Mouse (Mus musculus) limb, embryonic 14.5 days (tissue): ENCODE results near the gene Rbbp4. TPM values are rescaled to one million over a fixed set of nuclear protein-coding genes. Genes with fewer than 3 reads are reported as not detected.

Experiments
- ATAC-seq: fragments of 200-750 bp; cut with Nextera tagmentation; 2 replicates; pipeline ENCODE4 v1.8.0; 2017; ENCODE audit warnings: low read depth, moderate number of reproducible peaks, moderate TSS enrichment; ENCODE audit not compliant: low FRiP score
- DNase-seq: peaks from one replicate; pipeline ENCODE4 v3.0.0-alpha.2; 2015; ENCODE audit warnings: low spot score
- H3K27ac ChIP-seq: fragments of 300-500 bp; sonication (generic); replicated peaks from 2 replicates; pipeline ENCODE4 v1.5.1; 2014; ENCODE audit warnings: low read depth, mild to moderate bottlenecking, low read length, moderate library complexity, mixed read lengths
- H3K27me3 ChIP-seq: fragments of 300-500 bp; sonication (generic); 2 replicates; pipeline ENCODE4 v1.6.1; 2014; ENCODE audit warnings: low read length, mixed read lengths; ENCODE audit not compliant: control insufficient read depth, insufficient read depth
- H3K36me3 ChIP-seq: fragments of 300-500 bp; sonication (generic); 2 replicates; pipeline ENCODE4 v1.6.1; 2014; ENCODE audit warnings: mild to moderate bottlenecking, low read length, moderate library complexity, mixed read lengths; ENCODE audit not compliant: control insufficient read depth, insufficient read depth
- H3K4me1 ChIP-seq: fragments of 300-500 bp; sonication (generic); 2 replicates; pipeline ENCODE4 v1.6.1; 2014; ENCODE audit warnings: antibody characterized with exemption, low read length, mixed read lengths; ENCODE audit not compliant: control insufficient read depth, insufficient read depth
- H3K4me2 ChIP-seq: fragments of 300-500 bp; sonication (generic); replicated peaks from 2 replicates; pipeline ENCODE4 v1.6.1; 2014; ENCODE audit warnings: low read depth, mild to moderate bottlenecking, low read length, moderate library complexity; ENCODE audit not compliant: severe bottlenecking
- H3K4me3 ChIP-seq: fragments of 300-500 bp; sonication (generic); replicated peaks from 2 replicates; pipeline ENCODE4 v1.5.1; 2014; ENCODE audit warnings: low read length
- H3K9ac ChIP-seq: fragments of 300-500 bp; sonication (generic); 2 replicates; pipeline ENCODE4 v1.6.1; 2014; ENCODE audit warnings: mild to moderate bottlenecking, low read depth, low read length, moderate library complexity; ENCODE audit not compliant: severe bottlenecking
- H3K9me3 ChIP-seq: fragments of 300-500 bp; sonication (generic); 2 replicates; pipeline ENCODE4 v1.6.1; 2016; ENCODE audit warnings: low read length; ENCODE audit not compliant: control insufficient read depth
- POLR2A ChIP-seq: fragments of 200-500 bp; IDR thresholded peaks from 2 replicates; pipeline ENCODE4 v1.8.0; 2012; ENCODE audit warnings: inconsistent platforms, mild to moderate bottlenecking, moderate library complexity, borderline replicate concordance; ENCODE audit not compliant: insufficient read depth, insufficient read length; ENCODE audit errors: extremely low read depth
- WGBS: fragments of 180-500 bp; shearing (Covaris S2); extraction: QIAGEN DNeasy Blood & Tissue Kit; methylation state at CpG from one replicate; pipeline ENCODE4 v1.1.7; 2014; 5-methylcytosine and 5-hydroxymethylcytosine counted together
- microRNA-seq: library from miRNA; unstranded; fragments of <30 nt; microRNA quantifications from one replicate; pipeline ENCODE4, GENCODE M21; 2016
- polyA plus RNA-seq, 2 experiments: library from polyadenylated mRNA; depleted of rRNA in 1 of 2; stranded (reverse) in 1 of 2; unstranded in 1 of 2; fragments of >200 nt; fragmentation: Nextera tagmentation in 1 of 2; extraction: Ambion mirVana in 1 of 2; gene quantifications; 2 replicates each; pipeline versions ENCODE4 v1.2.1 to v1.2.3; 2012 to 2014

Gene Rbbp4
- polyA plus RNA-seq, 2 experiments, result 128 to 331 TPM

- no peak for ATAC-seq
- H3K27me3 ChIP-seq, result no peaks in the 10 kb centered on the region
- H3K9me3 ChIP-seq, result no peaks in the 10 kb centered on the region
- no peak for TF ChIP-seq POLR2A
- DNase-seq, result no peak
- H3K4me3 ChIP-seq, result no peak overlapping the region
- H3K36me3 ChIP-seq, result no peaks in the 10 kb centered on the region
- H3K27ac ChIP-seq, result no peak overlapping the region
- H3K9ac ChIP-seq, result no peak overlapping the region
- H3K4me1 ChIP-seq, result peaks cover 11% of the 10 kb centered on the region
- no peak overlapping the region for H3K4me2 ChIP-seq
- WGBS, result 17% methylated on average over 6 of the region's 6 CpGs
These were observed 74.5 kb downstream of the Rbbp4 start for GRCm38 (mm10) chr4:129260678-129261077.

- ATAC-seq, result no peak
- no peak overlapping the region for H3K27ac ChIP-seq
- no peaks in the 10 kb centered on the region for H3K27me3 ChIP-seq
- H3K4me2 ChIP-seq, result no peak overlapping the region
- H3K9ac ChIP-seq, result 0 out of 2 replicates have a peak overlapping the region, but pooled peaks have one; percentile 2
- no peak for TF ChIP-seq POLR2A
- H3K4me1 ChIP-seq, result peaks cover 11% of the 10 kb centered on the region
- 80% methylated on average over 4 of the region's 4 CpGs for WGBS
- no peaks in the 10 kb centered on the region for H3K36me3 ChIP-seq
- H3K9me3 ChIP-seq, result no peaks in the 10 kb centered on the region
- no peak for DNase-seq
- H3K4me3 ChIP-seq, result no peak overlapping the region
These were observed 76.1 kb downstream of the Rbbp4 start for GRCm38 (mm10) chr4:129259101-129259500.

Small RNA genes within 50 kb of the gene (microRNA-seq; reads per million reads assigned to microRNA genes)
- gene Gm22994, result not detected

Other genes starting within 250 kb of the Rbbp4 start
- gene Tmem54, start 229.8 kb downstream of the Rbbp4 start, polyA plus RNA-seq (2012; rRNA removed), result 8.8 and 9.9 TPM in 2 replicates
- 11.1 and 13.3 TPM in 2 replicates for gene Tmem54, start 229.8 kb downstream of the Rbbp4 start, polyA plus RNA-seq (2014; fragmentation: Nextera tagmentation; extraction: Ambion mirVana)
- 2.1 and 2.4 TPM in 2 replicates for gene Hpca, start 213.3 kb downstream of the Rbbp4 start, polyA plus RNA-seq (2012; rRNA removed)
- 0.39 and 0.94 TPM in 2 replicates for gene Hpca, start 213.3 kb downstream of the Rbbp4 start, polyA plus RNA-seq (2014; fragmentation: Nextera tagmentation; extraction: Ambion mirVana)
- gene Fndc5, start 198.4 kb downstream of the Rbbp4 start, polyA plus RNA-seq (2012; rRNA removed), result 32.8 and 32.9 TPM in 2 replicates
- 25.2 and 31.0 TPM in 2 replicates for gene Fndc5, start 198.4 kb downstream of the Rbbp4 start, polyA plus RNA-seq (2014; fragmentation: Nextera tagmentation; extraction: Ambion mirVana)
- gene S100pbp, start 145.6 kb downstream of the Rbbp4 start, polyA plus RNA-seq (2012; rRNA removed), result 59.9 and 67.7 TPM in 2 replicates
- gene S100pbp, start 145.6 kb downstream of the Rbbp4 start, polyA plus RNA-seq (2014; fragmentation: Nextera tagmentation; extraction: Ambion mirVana), result 14.9 and 19.9 TPM in 2 replicates
- 37.7 and 50.3 TPM in 2 replicates for gene Yars, start 145.6 kb downstream of the Rbbp4 start, polyA plus RNA-seq (2012; rRNA removed)
- gene Yars, start 145.6 kb downstream of the Rbbp4 start, polyA plus RNA-seq (2014; fragmentation: Nextera tagmentation; extraction: Ambion mirVana), result 78.7 and 79.5 TPM in 2 replicates
- gene C77080, start 74.0 kb downstream of the Rbbp4 start, polyA plus RNA-seq (2012; rRNA removed), result 17.1 and 22.5 TPM in 2 replicates
- gene C77080, start 74.0 kb downstream of the Rbbp4 start, polyA plus RNA-seq (2014; fragmentation: Nextera tagmentation; extraction: Ambion mirVana), result 7.6 and 9.2 TPM in 2 replicates
- 3.9 and 5.3 TPM in 2 replicates for gene Sync, start 47.8 kb downstream of the Rbbp4 start, polyA plus RNA-seq (2012; rRNA removed)
- 4.6 and 6.1 TPM in 2 replicates for gene Sync, start 47.8 kb downstream of the Rbbp4 start, polyA plus RNA-seq (2014; fragmentation: Nextera tagmentation; extraction: Ambion mirVana)
- gene Zbtb8os, start 325 bp upstream of the Rbbp4 start, polyA plus RNA-seq (2012; rRNA removed), result 26.4 and 36.6 TPM in 2 replicates
- 44.4 TPM in 2 replicates for gene Zbtb8os, start 325 bp upstream of the Rbbp4 start, polyA plus RNA-seq (2014; fragmentation: Nextera tagmentation; extraction: Ambion mirVana)
- 16.2 and 16.8 TPM in 2 replicates for gene Zbtb8a, start 42.7 kb upstream of the Rbbp4 start, polyA plus RNA-seq (2012; rRNA removed)
- 5.6 and 7.1 TPM in 2 replicates for gene Zbtb8a, start 42.7 kb upstream of the Rbbp4 start, polyA plus RNA-seq (2014; fragmentation: Nextera tagmentation; extraction: Ambion mirVana)
- 0.87 and 1.0 TPM in 2 replicates for gene Zbtb8b, start 105.5 kb upstream of the Rbbp4 start, polyA plus RNA-seq (2012; rRNA removed)
- 1.3 and 2.0 TPM in 2 replicates for gene Zbtb8b, start 105.5 kb upstream of the Rbbp4 start, polyA plus RNA-seq (2014; fragmentation: Nextera tagmentation; extraction: Ambion mirVana)
- gene Bsdc1, start 126.2 kb upstream of the Rbbp4 start, polyA plus RNA-seq (2012; rRNA removed), result 24.6 and 28.9 TPM in 2 replicates
- 27.6 and 29.9 TPM in 2 replicates for gene Bsdc1, start 126.2 kb upstream of the Rbbp4 start, polyA plus RNA-seq (2014; fragmentation: Nextera tagmentation; extraction: Ambion mirVana)
- gene Tssk3, start 155.7 kb upstream of the Rbbp4 start, polyA plus RNA-seq (2012; rRNA removed), result not detected in 2 replicates
- gene Tssk3, start 155.7 kb upstream of the Rbbp4 start, polyA plus RNA-seq (2014; fragmentation: Nextera tagmentation; extraction: Ambion mirVana), result not detected in 2 replicates
- 0.15 TPM in 1 of 2 replicates, not detected in the other for gene Fam229a, start 155.8 kb upstream of the Rbbp4 start, polyA plus RNA-seq (2012; rRNA removed)
- gene Fam229a, start 155.8 kb upstream of the Rbbp4 start, polyA plus RNA-seq (2014; fragmentation: Nextera tagmentation; extraction: Ambion mirVana), result not detected in 2 replicates
- 563 and 613 TPM in 2 replicates for gene Marcksl1, start 178.2 kb upstream of the Rbbp4 start, polyA plus RNA-seq (2012; rRNA removed)
- gene Marcksl1, start 178.2 kb upstream of the Rbbp4 start, polyA plus RNA-seq (2014; fragmentation: Nextera tagmentation; extraction: Ambion mirVana), result 648 and 776 TPM in 2 replicates
- gene Hdac1, start 207.3 kb upstream of the Rbbp4 start, polyA plus RNA-seq (2012; rRNA removed), result 209 and 212 TPM in 2 replicates
- gene Hdac1, start 207.3 kb upstream of the Rbbp4 start, polyA plus RNA-seq (2014; fragmentation: Nextera tagmentation; extraction: Ambion mirVana), result 201 and 225 TPM in 2 replicates
- 9.9 and 10.3 TPM in 2 replicates for gene Lck, start 238.3 kb upstream of the Rbbp4 start, polyA plus RNA-seq (2012; rRNA removed)
- gene Lck, start 238.3 kb upstream of the Rbbp4 start, polyA plus RNA-seq (2014; fragmentation: Nextera tagmentation; extraction: Ambion mirVana), result 6.3 and 6.8 TPM in 2 replicates
- gene Fam167b, start 243.2 kb upstream of the Rbbp4 start, polyA plus RNA-seq (2012; rRNA removed), result 7.3 and 8.2 TPM in 2 replicates
- gene Fam167b, start 243.2 kb upstream of the Rbbp4 start, polyA plus RNA-seq (2014; fragmentation: Nextera tagmentation; extraction: Ambion mirVana), result 4.1 and 5.3 TPM in 2 replicates